Mouse (Mus musculus): ENCODE data around the gene Dlx1. TPM values are rescaled to one million over a fixed set of nuclear protein-coding genes. Genes with fewer than 3 reads are reported as not detected.

Dlx1 gene
- total RNA-seq (2023), result not detected

DNA sequence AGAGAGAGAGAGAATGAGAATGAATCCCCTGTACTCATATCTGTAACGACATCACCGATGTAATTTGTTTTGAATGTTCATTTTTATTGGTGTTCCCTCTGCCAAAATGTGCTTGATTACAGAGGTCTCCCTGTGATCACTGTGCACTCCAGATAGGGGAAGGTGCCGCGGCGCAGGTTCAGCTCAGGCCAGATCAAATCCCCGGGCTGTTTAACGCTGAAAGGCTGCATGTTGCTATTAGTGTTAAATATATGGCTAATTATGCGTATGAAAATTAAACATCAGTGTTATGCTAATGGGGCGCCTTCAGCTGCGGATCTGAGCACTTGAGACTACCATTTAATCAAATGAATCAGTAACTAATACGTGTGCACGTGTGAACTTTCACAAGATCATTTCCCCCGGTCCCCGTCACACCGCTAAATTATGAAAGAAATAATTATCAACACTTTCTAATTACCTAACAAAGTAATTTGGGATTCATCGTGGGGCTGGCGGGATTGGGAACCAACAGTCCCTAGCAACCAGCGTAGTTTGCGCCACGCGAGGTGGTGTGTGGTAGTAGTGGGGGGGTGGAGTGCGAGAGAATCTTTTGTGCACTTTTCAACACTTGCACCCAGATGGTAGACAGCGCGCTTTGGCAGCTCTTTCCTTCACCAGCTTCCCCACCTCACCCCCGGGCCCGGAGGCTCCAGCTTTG lies at the start of gene Dlx1:
Dlx1 (plus strand) TSS at position 100 of the 700 bp plus-strand sequence.

DNA sequence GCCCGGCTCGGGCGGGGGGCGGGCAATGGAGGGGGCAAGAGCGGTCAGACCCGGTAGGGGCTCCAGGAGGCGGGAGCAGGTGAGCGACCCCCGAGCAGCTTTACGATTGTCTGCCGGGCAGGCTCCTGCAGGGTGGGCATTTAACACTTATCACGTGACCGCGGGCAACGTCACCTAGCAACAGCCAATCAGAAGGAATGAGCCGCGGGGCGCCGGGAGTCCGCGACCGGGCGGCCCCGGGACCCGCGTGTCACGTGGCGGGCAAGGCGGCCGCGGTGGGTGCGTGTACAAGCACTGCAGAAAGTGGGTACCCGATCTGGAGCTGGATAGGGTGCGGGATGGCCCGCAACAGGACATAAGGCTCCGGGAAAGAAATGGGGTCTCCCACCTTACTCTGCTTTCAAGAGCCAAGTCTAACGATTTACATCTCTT lies 18.7 kb downstream of the Dlx1 start, which contains the start of gene Dlx2:
Dlx2 (minus strand) TSS at position 115 of the 432 bp plus-strand sequence.

Other genes starting within 250 kb of the Dlx1 start
- 52.8 TPM for gene Slc25a12, start 160.4 kb upstream of the Dlx1 start, total RNA-seq (2023)
- gene Hat1, start 139.2 kb upstream of the Dlx1 start, total RNA-seq (2023), result 27.2 TPM
- gene Metap1d, start 74.8 kb upstream of the Dlx1 start, total RNA-seq (2023), result 33.6 TPM
- gene Dlx2, start 18.6 kb downstream of the Dlx1 start, total RNA-seq (2023), result not detected
- 166 TPM for gene Itga6, start 217.5 kb downstream of the Dlx1 start, total RNA-seq (2023)

Data from CD8-positive naive resting alpha-beta T cell, adult 57 days (primary cell).